Mouse (Mus musculus): ENCODE data around the gene Hdc. TPM values are rescaled to one million over a fixed set of nuclear protein-coding genes. Genes with fewer than 3 reads are reported as not detected.

Hdc gene
- polyA plus RNA-seq, 1 experiment from 2014 or later = 1.2 TPM

- Histone ChIP-seq H3K4me3 (ENCODE audit: low read depth, low read length) (no peak overlapping the region), H3K36me3 (ENCODE audit: control insufficient read depth, insufficient read depth, low read length) (no peaks in the 10 kb centered on the region), H3K4me1 (ENCODE audit: control insufficient read depth, insufficient read depth, low read length) (no peaks in the 10 kb centered on the region), H3K9ac (replicated peaks; ENCODE audit: low read depth, low read length) (no peak overlapping the region), H3K4me2 (replicated peaks; ENCODE audit: low read depth, low read length) (no peak overlapping the region), H3K9me3 (ENCODE audit: control insufficient read depth, low read depth, low read length) (no peaks in the 10 kb centered on the region), H3K27ac (ENCODE audit: low read length) (no peak overlapping the region), H3K27me3 (ENCODE audit: control insufficient read depth, insufficient read depth, low read length) (no peaks in the 10 kb centered on the region)
- 92% methylated on average over 7 of the region's 7 CpGs for WGBS
- no peak for ATAC-seq (ENCODE audit: insufficient number of reproducible peaks, insufficient read depth, low FRiP score, low read depth)
These were observed 22.6 kb downstream of the Hdc start for GRCm38 (mm10) chr2:126596347-126597072.

DNA sequence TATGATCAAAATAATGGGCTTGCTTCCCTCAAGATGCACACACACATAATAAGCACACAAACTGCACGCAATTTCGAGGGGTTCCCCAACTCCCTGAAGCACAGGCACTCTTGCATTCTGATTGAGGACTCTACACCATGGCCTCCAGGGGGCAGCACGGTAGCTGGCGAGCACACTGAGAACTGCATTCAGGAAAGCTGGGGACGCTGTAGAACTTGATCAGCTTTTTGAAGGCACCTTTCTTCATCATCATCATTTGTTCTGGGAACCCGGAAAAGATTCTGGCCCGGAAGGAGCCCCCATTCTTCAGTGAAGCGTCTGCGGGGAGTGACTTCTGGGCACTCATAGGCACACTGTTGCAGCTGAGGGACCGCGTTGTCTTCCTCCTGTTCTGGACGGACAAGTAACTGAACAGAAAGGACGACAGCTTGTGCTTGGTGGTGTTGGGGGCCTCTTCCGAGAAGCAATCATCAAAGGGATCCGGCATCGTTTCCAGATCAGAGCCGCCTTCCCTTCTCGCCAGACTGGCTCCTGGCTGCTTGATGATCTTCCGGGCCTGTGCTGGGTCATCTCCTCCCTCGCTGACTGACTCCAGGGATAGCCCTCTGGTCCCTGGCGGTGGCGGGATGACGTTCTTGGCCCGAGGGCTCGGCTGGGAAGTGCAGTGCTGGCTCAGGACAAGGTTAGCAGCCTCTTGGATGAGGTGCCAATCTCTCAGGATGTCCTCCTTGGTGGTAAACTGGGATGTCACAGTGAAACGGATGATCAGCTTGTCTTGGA lies 25.1 kb downstream of the Hdc start:
- Histone ChIP-seq H3K27ac (ENCODE audit: low read length) (no peak overlapping the region), H3K4me2 (replicated peaks; ENCODE audit: low read depth, low read length) (peak overlapping the region; percentile 60), H3K9ac (replicated peaks; ENCODE audit: low read depth, low read length) (0 out of 2 replicates have a peak overlapping the region, but pooled peaks have one; percentile 10), H3K27me3 (ENCODE audit: control insufficient read depth, insufficient read depth, low read length) (no peaks in the 10 kb centered on the region), H3K4me1 (ENCODE audit: control insufficient read depth, insufficient read depth, low read length) (no peaks in the 10 kb centered on the region), H3K9me3 (ENCODE audit: control insufficient read depth, low read depth, low read length) (no peaks in the 10 kb centered on the region), H3K4me3 (ENCODE audit: low read depth, low read length) (peak overlapping the region; percentile 29), H3K36me3 (ENCODE audit: control insufficient read depth, insufficient read depth, low read length) (no peaks in the 10 kb centered on the region)
- ATAC-seq (ENCODE audit: insufficient number of reproducible peaks, insufficient read depth, low FRiP score, low read depth) = no peak; the same call in 1 of the 2 replicates
- 29% methylated on average over 26 of the region's 26 CpGs for WGBS

- ATAC-seq (ENCODE audit: insufficient number of reproducible peaks, insufficient read depth, low FRiP score, low read depth) = no peak
- H3K4me1 ChIP-seq (ENCODE audit: control insufficient read depth, insufficient read depth, low read length) = no peaks in the 10 kb centered on the region
- no peaks in the 10 kb centered on the region for H3K27me3 ChIP-seq (ENCODE audit: control insufficient read depth, insufficient read depth, low read length)
- no peak overlapping the region for H3K4me3 ChIP-seq (ENCODE audit: low read depth, low read length)
- 86% methylated on average over 4 of the region's 4 CpGs for WGBS
- H3K9ac ChIP-seq (replicated peaks; ENCODE audit: low read depth, low read length) = no peak overlapping the region
- H3K36me3 ChIP-seq (ENCODE audit: control insufficient read depth, insufficient read depth, low read length) = no peaks in the 10 kb centered on the region
- H3K27ac ChIP-seq (ENCODE audit: low read length) = no peak overlapping the region
- H3K9me3 ChIP-seq (ENCODE audit: control insufficient read depth, low read depth, low read length) = no peaks in the 10 kb centered on the region
- no peak overlapping the region for H3K4me2 ChIP-seq (replicated peaks; ENCODE audit: low read depth, low read length)
These were observed 27.8 kb downstream of the Hdc start for GRCm38 (mm10) chr2:126591304-126591703.

- no peak for ATAC-seq (ENCODE audit: insufficient number of reproducible peaks, insufficient read depth, low FRiP score, low read depth)
- Histone ChIP-seq H3K4me3 (ENCODE audit: low read depth, low read length) (no peak overlapping the region), H3K9me3 (ENCODE audit: control insufficient read depth, low read depth, low read length) (no peaks in the 10 kb centered on the region), H3K36me3 (ENCODE audit: control insufficient read depth, insufficient read depth, low read length) (no peaks in the 10 kb centered on the region), H3K9ac (replicated peaks; ENCODE audit: low read depth, low read length) (no peak overlapping the region), H3K27ac (ENCODE audit: low read length) (no peak overlapping the region), H3K27me3 (ENCODE audit: control insufficient read depth, insufficient read depth, low read length) (no peaks in the 10 kb centered on the region), H3K4me2 (replicated peaks; ENCODE audit: low read depth, low read length) (no peak overlapping the region), H3K4me1 (ENCODE audit: control insufficient read depth, insufficient read depth, low read length) (no peaks in the 10 kb centered on the region)
- WGBS = 85% methylated on average over 3 of the region's 3 CpGs
These were observed 31.6 kb downstream of the Hdc start for GRCm38 (mm10) chr2:126587468-126587867.

GRCm38 (mm10) chr2:126584621-126585369 lies 34.3 kb downstream of the Hdc start:
- H3K4me2 ChIP-seq (replicated peaks; ENCODE audit: low read depth, low read length) = no peak overlapping the region
- no peaks in the 10 kb centered on the region for H3K36me3 ChIP-seq (ENCODE audit: control insufficient read depth, insufficient read depth, low read length)
- no peaks in the 10 kb centered on the region for H3K27me3 ChIP-seq (ENCODE audit: control insufficient read depth, insufficient read depth, low read length)
- no peak overlapping the region for H3K4me3 ChIP-seq (ENCODE audit: low read depth, low read length)
- no peaks in the 10 kb centered on the region for H3K9me3 ChIP-seq (ENCODE audit: control insufficient read depth, low read depth, low read length)
- no peak overlapping the region for H3K9ac ChIP-seq (replicated peaks; ENCODE audit: low read depth, low read length)
- ATAC-seq (ENCODE audit: insufficient number of reproducible peaks, insufficient read depth, low FRiP score, low read depth) = no peak
- H3K4me1 ChIP-seq (ENCODE audit: control insufficient read depth, insufficient read depth, low read length) = no peaks in the 10 kb centered on the region
- H3K27ac ChIP-seq (ENCODE audit: low read length) = no peak overlapping the region
- 75% methylated on average over 8 of the region's 8 CpGs for WGBS

DNA sequence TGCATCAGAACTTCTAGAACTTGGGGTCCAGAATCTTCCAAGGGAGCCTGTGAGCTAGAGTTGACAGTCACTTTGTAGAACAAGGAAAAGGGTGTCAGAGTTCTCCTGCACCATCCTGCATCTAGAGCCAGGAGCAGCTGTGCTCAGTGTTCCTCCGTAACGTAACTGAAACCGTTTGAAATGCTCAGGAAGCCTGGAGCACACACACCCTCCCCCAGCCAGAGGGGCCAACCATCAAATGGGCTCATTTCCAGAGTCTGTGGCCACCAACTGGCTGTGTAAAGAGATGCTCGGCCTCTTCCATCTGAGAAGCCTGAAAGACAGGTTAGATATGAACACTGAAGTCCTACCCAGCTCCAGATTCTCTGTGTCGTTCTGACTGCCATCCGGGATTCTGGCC lies 35.1 kb downstream of the Hdc start:
- no peak overlapping the region for H3K27ac ChIP-seq (ENCODE audit: low read length)
- 71% methylated on average over 6 of the region's 6 CpGs for WGBS
- ATAC-seq (ENCODE audit: insufficient number of reproducible peaks, insufficient read depth, low FRiP score, low read depth) = no peak
- H3K9me3 ChIP-seq (ENCODE audit: control insufficient read depth, low read depth, low read length) = no peaks in the 10 kb centered on the region
- no peaks in the 10 kb centered on the region for H3K36me3 ChIP-seq (ENCODE audit: control insufficient read depth, insufficient read depth, low read length)
- no peak overlapping the region for H3K4me2 ChIP-seq (replicated peaks; ENCODE audit: low read depth, low read length)
- H3K4me1 ChIP-seq (ENCODE audit: control insufficient read depth, insufficient read depth, low read length) = no peaks in the 10 kb centered on the region
- no peak overlapping the region for H3K4me3 ChIP-seq (ENCODE audit: low read depth, low read length)
- H3K9ac ChIP-seq (replicated peaks; ENCODE audit: low read depth, low read length) = no peak overlapping the region
- no peaks in the 10 kb centered on the region for H3K27me3 ChIP-seq (ENCODE audit: control insufficient read depth, insufficient read depth, low read length)

DNA sequence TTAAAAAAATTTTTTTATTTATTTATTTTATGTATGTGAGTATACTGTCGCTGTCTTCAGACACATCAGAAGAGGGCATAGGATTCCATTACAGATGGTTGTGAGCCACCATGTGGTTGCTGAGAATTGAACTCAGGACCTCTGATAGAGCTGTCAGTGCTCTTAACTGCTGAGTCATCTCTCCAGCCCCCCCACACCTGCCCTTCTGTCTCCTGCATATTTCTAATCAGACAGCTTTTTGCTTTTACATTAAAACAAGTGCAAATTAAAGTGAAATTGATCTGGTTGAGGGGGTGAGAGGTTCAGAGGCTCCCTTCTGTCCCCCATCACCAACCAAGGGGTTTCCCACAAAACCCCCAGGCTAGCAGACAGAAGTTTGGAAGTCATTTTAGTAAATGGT lies 39.8 kb downstream of the Hdc start:
- Histone ChIP-seq H3K27me3 (ENCODE audit: control insufficient read depth, insufficient read depth, low read length) (no peaks in the 10 kb centered on the region), H3K9me3 (ENCODE audit: control insufficient read depth, low read depth, low read length) (no peaks in the 10 kb centered on the region), H3K27ac (ENCODE audit: low read length) (no peak overlapping the region), H3K4me1 (ENCODE audit: control insufficient read depth, insufficient read depth, low read length) (no peaks in the 10 kb centered on the region), H3K36me3 (ENCODE audit: control insufficient read depth, insufficient read depth, low read length) (no peaks in the 10 kb centered on the region), H3K4me2 (replicated peaks; ENCODE audit: low read depth, low read length) (no peak overlapping the region), H3K9ac (replicated peaks; ENCODE audit: low read depth, low read length) (no peak overlapping the region), H3K4me3 (ENCODE audit: low read depth, low read length) (no peak overlapping the region)
- 93% methylated on average over 1 of the region's 1 CpGs for WGBS
- no peak for ATAC-seq (ENCODE audit: insufficient number of reproducible peaks, insufficient read depth, low FRiP score, low read depth)

DNA sequence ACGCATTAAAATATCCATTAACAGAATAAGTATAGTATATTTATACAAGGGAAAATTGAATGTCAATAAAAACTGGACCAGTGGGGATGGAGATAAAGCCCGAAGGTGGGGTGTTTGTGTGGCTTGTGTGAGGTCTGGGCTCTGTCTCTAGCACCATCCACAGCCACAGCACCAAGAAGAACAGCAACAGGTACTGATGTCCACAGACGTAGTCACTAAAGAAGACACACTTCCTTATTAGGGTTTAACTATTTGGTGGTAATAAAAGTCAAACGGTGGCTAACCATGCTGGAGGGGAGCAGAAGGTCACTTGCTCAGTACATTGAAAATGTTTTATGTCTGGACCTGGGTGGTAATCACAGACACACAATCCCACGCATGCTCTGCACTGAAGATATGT lies 41.7 kb downstream of the Hdc start:
- no peak overlapping the region for H3K27ac ChIP-seq (ENCODE audit: low read length)
- no peaks in the 10 kb centered on the region for H3K36me3 ChIP-seq (ENCODE audit: control insufficient read depth, insufficient read depth, low read length)
- no peak for ATAC-seq (ENCODE audit: insufficient number of reproducible peaks, insufficient read depth, low FRiP score, low read depth)
- no peaks in the 10 kb centered on the region for H3K27me3 ChIP-seq (ENCODE audit: control insufficient read depth, insufficient read depth, low read length)
- no peak overlapping the region for H3K4me3 ChIP-seq (ENCODE audit: low read depth, low read length)
- 79% methylated on average over 5 of the region's 5 CpGs for WGBS
- H3K9ac ChIP-seq (replicated peaks; ENCODE audit: low read depth, low read length) = no peak overlapping the region
- H3K9me3 ChIP-seq (ENCODE audit: control insufficient read depth, low read depth, low read length) = no peaks in the 10 kb centered on the region
- H3K4me1 ChIP-seq (ENCODE audit: control insufficient read depth, insufficient read depth, low read length) = no peaks in the 10 kb centered on the region
- no peak overlapping the region for H3K4me2 ChIP-seq (replicated peaks; ENCODE audit: low read depth, low read length)

Measured in stomach, embryonic 14.5 days (tissue).